Mouse (Mus musculus) midbrain, embryonic 11.5 days (tissue): ENCODE measurements at regions not wholly inside any gene's neighbourhood (a gene's known extent, or its start where the extent isn't known, plus 50 kb on each side); places are given as distances from the start of the nearest gene placed in this dataset.

Source experiments
- ATAC-seq: fragments of 200-750 bp; cut with Nextera tagmentation; 2 replicates; pipeline ENCODE4 v1.8.0; 2017; ENCODE audit warnings: moderate TSS enrichment, moderate library complexity; ENCODE audit not compliant: low FRiP score
- DNase-seq: peaks from one replicate; pipeline ENCODE4 v3.0.0; 2015; ENCODE audit warnings: low spot score; ENCODE audit errors: missing footprints
- H3K27ac ChIP-seq: fragments of 300-500 bp; sonication (generic); 2 replicates; pipeline ENCODE4 v1.5.1; 2014; ENCODE audit warnings: low read depth, low read length
- H3K27me3 ChIP-seq: fragments of 300-500 bp; sonication (generic); 2 replicates; pipeline ENCODE4 v1.6.1; 2014; ENCODE audit warnings: mild to moderate bottlenecking, low read length, moderate library complexity, mixed read lengths; ENCODE audit not compliant: control insufficient read depth, insufficient read depth
- H3K36me3 ChIP-seq: fragments of 300-500 bp; sonication (generic); 2 replicates; pipeline ENCODE4 v1.6.1; 2014; ENCODE audit warnings: mild to moderate bottlenecking, low read length, moderate library complexity, mixed read lengths; ENCODE audit not compliant: control insufficient read depth, insufficient read depth
- H3K4me1 ChIP-seq: fragments of 300-500 bp; sonication (generic); 2 replicates; pipeline ENCODE4 v1.6.1; 2014; ENCODE audit warnings: low read length; ENCODE audit not compliant: control insufficient read depth, insufficient read depth
- H3K4me2 ChIP-seq: fragments of 300-500 bp; sonication (generic); 2 replicates; pipeline ENCODE4 v1.6.1; 2014; ENCODE audit warnings: mild to moderate bottlenecking, moderate library complexity
- H3K4me3 ChIP-seq: fragments of 300-500 bp; sonication (generic); 2 replicates; pipeline ENCODE4 v1.5.1; 2014; ENCODE audit warnings: low read depth, low read length
- H3K9ac ChIP-seq: fragments of 300-500 bp; sonication (generic); 2 replicates; pipeline ENCODE4 v1.6.1; 2014; ENCODE audit warnings: low read length
- H3K9me3 ChIP-seq: fragments of 300-500 bp; sonication (generic); 2 replicates; pipeline ENCODE4 v1.6.1; 2016; ENCODE audit warnings: low read length; ENCODE audit not compliant: control insufficient read depth
- WGBS: fragments of 180-500 bp; shearing (Covaris S2); extraction: QIAGEN DNeasy Blood & Tissue Kit; methylation state at CpG from one replicate; pipeline ENCODE4 v1.1.7; 2014; 5-methylcytosine and 5-hydroxymethylcytosine counted together

GRCm38 (mm10) chr11:7502045-7502444 lies 288.3 kb upstream of the Igfbp3 start:
- no peaks in the 10 kb centered on the region for H3K27me3 ChIP-seq
- H3K36me3 ChIP-seq, result no peaks in the 10 kb centered on the region
- no peak overlapping the region for H3K9ac ChIP-seq
- H3K4me1 ChIP-seq, result no peaks in the 10 kb centered on the region
- ATAC-seq, result no peak
- H3K27ac ChIP-seq, result no peak overlapping the region
- 76% methylated on average over 2 of the region's 2 CpGs for whole genome bisulfite sequencing
- DNase-seq, result no peak
- H3K4me3 ChIP-seq, result no peak overlapping the region
- no peak overlapping the region for H3K4me2 ChIP-seq
- H3K9me3 ChIP-seq, result no peaks in the 10 kb centered on the region

- Histone ChIP-seq H3K36me3 (no peaks in the 10 kb centered on the region), H3K4me2 (no peak overlapping the region), H3K4me1 (no peaks in the 10 kb centered on the region), H3K27ac (no peak overlapping the region), H3K4me3 (no peak overlapping the region), H3K9me3 (no peaks in the 10 kb centered on the region), H3K27me3 (no peaks in the 10 kb centered on the region), H3K9ac (no peak overlapping the region)
- DNase-seq (no peak), ATAC-seq (no peak)
- 75% methylated on average over 6 of the region's 6 CpGs for WGBS
These were observed 284.1 kb upstream of the Igfbp3 start for GRCm38 (mm10) chr11:7497803-7498202.

GRCm38 (mm10) chr11:7473832-7474545 lies 260.3 kb upstream of the Igfbp3 start:
- no peak overlapping the region for H3K9ac ChIP-seq
- no peak overlapping the region for H3K4me3 ChIP-seq
- no peaks in the 10 kb centered on the region for H3K36me3 ChIP-seq
- no peaks in the 10 kb centered on the region for H3K9me3 ChIP-seq
- H3K27me3 ChIP-seq, result no peaks in the 10 kb centered on the region
- no peak overlapping the region for H3K27ac ChIP-seq
- 89% methylated on average over 7 of the region's 7 CpGs for WGBS
- no peak for ATAC-seq
- DNase-seq, result no peak
- H3K4me1 ChIP-seq, result no peaks in the 10 kb centered on the region
- H3K4me2 ChIP-seq, result no peak overlapping the region

GRCm38 (mm10) chr11:7465522-7465921 lies 251.8 kb upstream of the Igfbp3 start:
- Histone ChIP-seq H3K27ac (no peak overlapping the region), H3K4me3 (no peak overlapping the region), H3K4me1 (no peaks in the 10 kb centered on the region), H3K9ac (no peak overlapping the region), H3K27me3 (no peaks in the 10 kb centered on the region), H3K36me3 (no peaks in the 10 kb centered on the region), H3K4me2 (no peak overlapping the region), H3K9me3 (no peaks in the 10 kb centered on the region)
- ATAC-seq, result no peak
- WGBS, result 73% methylated on average over 1 of the region's 1 CpGs
- DNase-seq, result no peak

- no peak for ATAC-seq
- 79% methylated on average over 6 of the region's 6 CpGs for WGBS
- Histone ChIP-seq H3K36me3 (no peaks in the 10 kb centered on the region), H3K4me1 (no peaks in the 10 kb centered on the region), H3K4me2 (no peak overlapping the region), H3K27ac (no peak overlapping the region), H3K27me3 (no peaks in the 10 kb centered on the region), H3K9ac (no peak overlapping the region), H3K9me3 (no peaks in the 10 kb centered on the region), H3K4me3 (no peak overlapping the region)
- DNase-seq, result no peak
These were observed 248.4 kb upstream of the Igfbp3 start for GRCm38 (mm10) chr11:7461956-7462771.

GRCm38 (mm10) chr11:7451756-7452155 lies 238.0 kb upstream of the Igfbp3 start:
- no peak for ATAC-seq
- H3K4me2 ChIP-seq, result no peak overlapping the region
- H3K4me3 ChIP-seq, result no peak overlapping the region
- no peak overlapping the region for H3K9ac ChIP-seq
- no peaks in the 10 kb centered on the region for H3K4me1 ChIP-seq
- H3K9me3 ChIP-seq, result no peaks in the 10 kb centered on the region
- 89% methylated on average over 4 of the region's 4 CpGs for WGBS
- DNase-seq, result no peak
- H3K27me3 ChIP-seq, result no peaks in the 10 kb centered on the region
- no peak overlapping the region for H3K27ac ChIP-seq
- no peaks in the 10 kb centered on the region for H3K36me3 ChIP-seq

- Histone ChIP-seq H3K9ac (no peak overlapping the region), H3K4me2 (no peak overlapping the region), H3K4me3 (no peak overlapping the region), H3K27me3 (no peaks in the 10 kb centered on the region), H3K4me1 (no peaks in the 10 kb centered on the region), H3K27ac (no peak overlapping the region), H3K36me3 (no peaks in the 10 kb centered on the region), H3K9me3 (no peaks in the 10 kb centered on the region)
- 92% methylated on average over 8 of the region's 8 CpGs for WGBS
- ATAC-seq, result no peak
- no peak for DNase-seq
These were observed 230.8 kb upstream of the Igfbp3 start for GRCm38 (mm10) chr11:7444494-7444893.

GRCm38 (mm10) chr11:7439276-7439675 lies 225.6 kb upstream of the Igfbp3 start:
- no peaks in the 10 kb centered on the region for H3K36me3 ChIP-seq
- DNase-seq (no peak), ATAC-seq (no peak)
- H3K4me1 ChIP-seq, result no peaks in the 10 kb centered on the region
- no peak overlapping the region for H3K27ac ChIP-seq
- H3K9me3 ChIP-seq, result no peaks in the 10 kb centered on the region
- no peak overlapping the region for H3K4me3 ChIP-seq
- no peak overlapping the region for H3K4me2 ChIP-seq
- WGBS, result 90% methylated on average over 3 of the region's 3 CpGs
- H3K27me3 ChIP-seq, result no peaks in the 10 kb centered on the region
- no peak overlapping the region for H3K9ac ChIP-seq

GRCm38 (mm10) chr11:7434591-7434990 lies 220.9 kb upstream of the Igfbp3 start:
- no peaks in the 10 kb centered on the region for H3K27me3 ChIP-seq
- H3K36me3 ChIP-seq, result no peaks in the 10 kb centered on the region
- H3K4me3 ChIP-seq, result no peak overlapping the region
- no peak for ATAC-seq
- H3K9me3 ChIP-seq, result no peaks in the 10 kb centered on the region
- DNase-seq, result no peak
- no peak overlapping the region for H3K27ac ChIP-seq
- H3K4me1 ChIP-seq, result no peaks in the 10 kb centered on the region
- no peak overlapping the region for H3K4me2 ChIP-seq
- H3K9ac ChIP-seq, result no peak overlapping the region
- WGBS, result 93% methylated on average over 3 of the region's 3 CpGs
